Mouse (Mus musculus): ENCODE data around the gene Emc10. TPM values are rescaled to one million over a fixed set of nuclear protein-coding genes. Genes with fewer than 3 reads are reported as not detected.

The Emc10 gene
- polyA plus RNA-seq, 1 experiment = 298 TPM

DNA sequence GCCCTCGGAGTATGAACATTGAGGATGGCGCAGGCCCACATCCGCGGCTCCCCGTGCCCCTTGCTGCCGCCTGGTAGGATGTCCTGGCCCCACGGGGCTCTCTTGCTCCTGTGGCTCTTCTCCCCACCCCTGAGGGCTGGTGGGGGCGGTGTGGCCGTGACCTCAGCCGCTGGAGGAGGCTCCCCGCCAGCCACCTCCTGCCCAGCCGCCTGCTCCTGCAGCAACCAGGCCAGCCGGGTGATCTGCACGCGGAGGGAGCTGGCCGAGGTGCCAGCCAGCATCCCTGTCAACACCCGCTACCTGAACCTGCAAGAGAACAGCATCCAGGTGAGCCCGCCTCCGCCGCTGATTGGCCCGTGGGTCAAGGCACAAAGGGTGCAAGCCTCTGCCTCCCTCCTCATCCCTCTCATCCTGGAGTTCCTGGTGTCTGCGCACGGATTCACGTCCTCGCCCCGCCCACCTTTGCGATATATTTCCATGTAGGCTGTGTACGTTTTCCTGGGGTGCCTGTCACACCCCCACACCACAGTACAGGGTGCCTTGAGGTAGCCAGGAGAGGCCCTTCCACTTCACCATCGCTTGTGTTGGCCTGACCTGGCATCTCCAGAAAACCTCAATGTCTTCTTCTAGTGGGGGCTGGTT lies 51.3 kb downstream of the Emc10 start:
- 14% methylated on average over 29 of the region's 29 CpGs for WGBS
- no peaks in the 10 kb centered on the region for H3K27me3 ChIP-seq (replicated peaks; ENCODE audit: control insufficient read depth, insufficient read depth, low read length)
- DNase-seq = no peak
- no peaks in the 10 kb centered on the region for H3K36me3 ChIP-seq (ENCODE audit: control insufficient read depth, insufficient read depth, low read length)
- no peaks in the 10 kb centered on the region for H3K4me1 ChIP-seq (ENCODE audit: control insufficient read depth, insufficient read depth, low read length)
- no peak overlapping the region for H3K27ac ChIP-seq (ENCODE audit: insufficient read depth, low read depth, low read length)
- TF ChIP-seq CTCF (conservative IDR thresholded peaks at IDR 0.05; ENCODE audit: insufficient read depth, insufficient read length, low read depth, low read length) (no peak), POLR2A (IDR thresholded peaks at IDR 0.05; ENCODE audit: low read depth, low read length) (no peak)
- H3K4me3 ChIP-seq (ENCODE audit: insufficient read depth, low read depth, low read length) = no peak overlapping the region

DNA sequence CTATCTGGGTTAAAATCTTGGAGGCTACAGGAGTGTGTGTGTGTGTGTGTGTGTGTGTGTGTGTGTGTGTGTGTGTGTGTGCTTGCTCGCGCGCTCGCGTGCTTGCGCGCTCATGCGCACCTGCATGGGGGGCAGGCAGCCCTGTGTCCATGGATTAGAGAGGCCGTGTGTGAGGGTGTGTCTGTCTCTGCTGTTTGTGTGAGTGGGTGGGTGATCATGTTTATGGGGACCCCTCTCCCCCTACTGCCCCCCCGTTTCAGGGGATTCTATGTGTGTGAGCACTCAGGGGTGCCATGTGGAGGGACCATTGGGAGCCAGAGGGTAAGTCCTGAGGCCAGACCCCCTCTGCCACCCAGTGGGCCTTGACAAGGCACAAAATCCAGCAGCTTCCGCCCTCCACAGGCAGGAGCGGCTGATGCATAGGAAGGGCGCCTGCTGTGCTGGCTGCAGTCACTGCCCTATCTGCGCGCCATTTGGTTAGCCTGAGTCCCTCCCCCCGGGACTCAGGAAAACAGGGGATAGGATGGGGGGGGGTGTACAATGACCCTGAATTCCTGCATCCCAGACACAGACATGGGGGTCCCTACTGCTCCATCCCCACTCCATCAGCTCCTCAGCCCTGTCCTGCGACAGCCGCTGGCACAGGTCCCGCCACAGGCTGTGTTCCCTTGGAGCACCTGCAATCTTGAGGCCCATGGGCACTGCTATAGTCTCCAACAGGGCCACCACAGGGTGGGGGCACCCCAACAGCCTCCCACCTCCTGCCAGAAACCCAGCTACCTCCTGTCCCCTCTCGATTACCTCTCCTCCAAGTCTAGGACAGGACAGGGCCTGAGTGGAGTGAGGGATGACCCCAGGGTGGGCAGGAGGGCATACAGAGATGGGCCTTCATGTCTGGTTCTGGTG lies 52.8 kb downstream of the Emc10 start:
- no peak for DNase-seq
- no peak for TF ChIP-seq CTCF (conservative IDR thresholded peaks at IDR 0.05; ENCODE audit: insufficient read depth, insufficient read length, low read depth, low read length)
- no peak for TF ChIP-seq POLR2A (IDR thresholded peaks at IDR 0.05; ENCODE audit: low read depth, low read length)
- no peak overlapping the region for H3K4me3 ChIP-seq (ENCODE audit: insufficient read depth, low read depth, low read length)
- 12% methylated on average over 20 of the region's 20 CpGs for WGBS
- H3K27me3 ChIP-seq (replicated peaks; ENCODE audit: control insufficient read depth, insufficient read depth, low read length) = no peaks in the 10 kb centered on the region
- no peaks in the 10 kb centered on the region for H3K36me3 ChIP-seq (ENCODE audit: control insufficient read depth, insufficient read depth, low read length)
- H3K27ac ChIP-seq (ENCODE audit: insufficient read depth, low read depth, low read length) = no peak overlapping the region
- H3K4me1 ChIP-seq (ENCODE audit: control insufficient read depth, insufficient read depth, low read length) = no peaks in the 10 kb centered on the region

DNA sequence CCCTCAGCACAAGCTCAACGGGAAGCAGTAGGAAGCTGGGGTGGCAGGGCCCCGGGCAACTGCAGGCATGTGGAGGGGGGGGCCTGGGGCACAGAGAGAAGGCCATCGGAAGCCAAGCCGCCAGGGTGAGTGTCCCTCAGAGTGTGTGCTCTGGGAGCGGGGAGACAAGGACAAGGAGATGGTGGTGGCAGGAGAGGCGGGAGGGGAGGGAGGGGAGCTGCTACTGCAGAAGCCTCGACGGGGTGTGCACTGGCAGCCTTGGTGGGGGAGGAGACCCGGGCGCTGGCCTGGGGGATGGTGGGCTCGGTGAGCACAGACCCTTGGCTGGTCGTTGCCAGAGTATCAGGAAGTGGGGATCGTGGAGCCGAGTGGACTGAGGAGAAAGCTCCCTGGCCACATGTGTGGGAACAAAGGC lies 53.9 kb downstream of the Emc10 start:
- TF ChIP-seq CTCF (conservative IDR thresholded peaks at IDR 0.05; ENCODE audit: insufficient read depth, insufficient read length, low read depth, low read length) (no peak), POLR2A (IDR thresholded peaks at IDR 0.05; ENCODE audit: low read depth, low read length) (no peak)
- H3K36me3 ChIP-seq (ENCODE audit: control insufficient read depth, insufficient read depth, low read length) = no peaks in the 10 kb centered on the region
- 1% methylated on average over 14 of the region's 14 CpGs for WGBS
- H3K4me1 ChIP-seq (ENCODE audit: control insufficient read depth, insufficient read depth, low read length) = no peaks in the 10 kb centered on the region
- H3K4me3 ChIP-seq (ENCODE audit: insufficient read depth, low read depth, low read length) = no peak overlapping the region
- no peak overlapping the region for H3K27ac ChIP-seq (ENCODE audit: insufficient read depth, low read depth, low read length)
- no peaks in the 10 kb centered on the region for H3K27me3 ChIP-seq (replicated peaks; ENCODE audit: control insufficient read depth, insufficient read depth, low read length)
- DNase-seq = no peak

DNA sequence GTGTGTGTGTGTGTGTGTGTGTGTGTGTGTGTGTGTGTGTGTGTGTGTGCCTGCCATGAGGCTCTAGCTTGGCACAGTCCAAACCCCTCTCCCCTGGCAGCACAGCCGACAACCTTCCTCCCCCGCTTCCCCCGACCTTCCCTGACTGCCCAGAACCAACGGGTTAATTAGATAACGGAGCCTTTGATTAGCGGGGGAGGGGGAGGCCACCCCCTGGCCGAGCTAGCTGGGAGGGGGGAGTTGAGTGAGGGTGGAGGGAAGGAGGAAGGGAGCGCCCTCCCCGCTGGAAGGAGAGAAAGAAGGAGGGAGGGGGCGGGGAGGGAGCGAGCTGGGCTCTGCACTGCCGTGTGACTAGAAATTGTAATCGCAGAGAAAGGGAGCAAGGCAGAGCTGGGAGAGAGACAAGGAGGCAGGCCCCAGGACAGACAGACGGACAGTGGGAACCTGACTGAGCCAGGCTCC lies 54.6 kb downstream of the Emc10 start:
- TF ChIP-seq CTCF (conservative IDR thresholded peaks at IDR 0.05; ENCODE audit: insufficient read depth, insufficient read length, low read depth, low read length) = no peak
- no peak for TF ChIP-seq POLR2A (IDR thresholded peaks at IDR 0.05; ENCODE audit: low read depth, low read length)
- Histone ChIP-seq H3K4me1 (ENCODE audit: control insufficient read depth, insufficient read depth, low read length) (no peaks in the 10 kb centered on the region), H3K36me3 (ENCODE audit: control insufficient read depth, insufficient read depth, low read length) (no peaks in the 10 kb centered on the region), H3K4me3 (ENCODE audit: insufficient read depth, low read depth, low read length) (no peak overlapping the region), H3K27ac (ENCODE audit: insufficient read depth, low read depth, low read length) (no peak overlapping the region), H3K27me3 (replicated peaks; ENCODE audit: control insufficient read depth, insufficient read depth, low read length) (no peaks in the 10 kb centered on the region)
- no peak for DNase-seq
- WGBS = 1% methylated on average over 14 of the region's 14 CpGs

DNA sequence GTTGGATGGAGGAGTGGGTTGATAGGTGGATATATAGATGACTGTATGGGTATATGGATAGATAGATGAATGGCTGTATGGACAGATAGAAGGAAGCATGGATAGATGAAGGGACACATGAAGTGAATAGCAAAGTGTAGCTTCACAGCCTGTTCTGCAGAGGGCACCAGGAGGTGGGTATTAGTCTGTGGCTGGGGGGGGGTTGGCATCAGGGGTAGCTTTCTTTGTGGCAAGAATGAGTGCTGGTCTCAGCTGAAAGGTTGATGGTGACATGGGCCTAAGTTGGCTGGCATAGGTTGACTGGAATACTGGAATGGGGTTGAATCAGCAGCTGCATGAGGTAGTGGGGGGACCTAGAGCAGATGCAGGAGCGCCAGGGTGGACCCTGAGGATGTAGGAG lies 55.1 kb downstream of the Emc10 start:
- H3K27me3 ChIP-seq (replicated peaks; ENCODE audit: control insufficient read depth, insufficient read depth, low read length) = no peaks in the 10 kb centered on the region
- no peak for TF ChIP-seq POLR2A (IDR thresholded peaks at IDR 0.05; ENCODE audit: low read depth, low read length)
- TF ChIP-seq CTCF (conservative IDR thresholded peaks at IDR 0.05; ENCODE audit: insufficient read depth, insufficient read length, low read depth, low read length) = no peak
- no peak overlapping the region for H3K4me3 ChIP-seq (ENCODE audit: insufficient read depth, low read depth, low read length)
- no peaks in the 10 kb centered on the region for H3K4me1 ChIP-seq (ENCODE audit: control insufficient read depth, insufficient read depth, low read length)
- H3K36me3 ChIP-seq (ENCODE audit: control insufficient read depth, insufficient read depth, low read length) = no peaks in the 10 kb centered on the region
- no peak for DNase-seq
- no peak overlapping the region for H3K27ac ChIP-seq (ENCODE audit: insufficient read depth, low read depth, low read length)
- WGBS = 9% methylated on average over 1 of the region's 1 CpGs

DNA sequence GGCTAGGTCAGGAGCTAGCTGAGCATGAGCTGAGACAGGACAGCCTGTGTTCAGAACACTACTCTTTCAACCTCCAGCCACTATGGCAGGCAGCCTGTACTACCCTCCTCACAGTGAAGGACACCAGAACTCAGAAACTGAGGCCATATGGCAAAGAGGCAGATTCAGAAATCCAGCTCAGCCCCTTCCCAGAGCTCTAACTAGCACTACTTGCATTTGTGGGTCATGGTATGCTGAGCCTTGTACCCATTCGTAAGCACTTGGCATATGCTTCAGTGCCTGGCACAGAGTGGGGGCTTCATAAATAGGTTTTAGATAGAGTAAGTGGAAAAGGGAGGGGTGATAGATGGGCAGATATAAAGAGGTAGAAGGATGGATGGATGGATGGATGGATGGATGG lies 55.9 kb downstream of the Emc10 start:
- WGBS = 81% methylated on average over 1 of the region's 1 CpGs
- no peak for TF ChIP-seq CTCF (conservative IDR thresholded peaks at IDR 0.05; ENCODE audit: insufficient read depth, insufficient read length, low read depth, low read length)
- no peak for TF ChIP-seq POLR2A (IDR thresholded peaks at IDR 0.05; ENCODE audit: low read depth, low read length)
- Histone ChIP-seq H3K4me3 (ENCODE audit: insufficient read depth, low read depth, low read length) (no peak overlapping the region), H3K27ac (ENCODE audit: insufficient read depth, low read depth, low read length) (no peak overlapping the region), H3K36me3 (ENCODE audit: control insufficient read depth, insufficient read depth, low read length) (no peaks in the 10 kb centered on the region), H3K4me1 (ENCODE audit: control insufficient read depth, insufficient read depth, low read length) (no peaks in the 10 kb centered on the region), H3K27me3 (replicated peaks; ENCODE audit: control insufficient read depth, insufficient read depth, low read length) (no peaks in the 10 kb centered on the region)
- DNase-seq = no peak

Other genes with a start within 250 kb of the Emc10 start
- 27.2 and 32.1 TPM in 2 replicates for gene 1700028J19Rik, start 249.8 kb downstream of the Emc10 start, polyA plus RNA-seq (2012; rRNA removed)
- gene 2410002F23Rik, start 249.8 kb downstream of the Emc10 start, polyA plus RNA-seq (2012; rRNA removed) = 39.4 and 47.9 TPM in 2 replicates
- not detected in 2 replicates for gene Acp4, start 239.2 kb downstream of the Emc10 start, polyA plus RNA-seq (2012; rRNA removed)
- gene Gm15517, start 235.1 kb downstream of the Emc10 start, polyA plus RNA-seq (2012; rRNA removed) = not detected in 2 replicates
- gene Clec11a, start 189.6 kb downstream of the Emc10 start, polyA plus RNA-seq (2012; rRNA removed) = 6.4 and 8.1 TPM in 2 replicates
- 0.43 and 0.66 TPM in 2 replicates for gene Shank1, start 186.3 kb downstream of the Emc10 start, polyA plus RNA-seq (2012; rRNA removed)
- 12.0 and 12.9 TPM in 2 replicates for gene Syt3, start 112.4 kb downstream of the Emc10 start, polyA plus RNA-seq (2012; rRNA removed)
- gene 1700008O03Rik, start 110.7 kb downstream of the Emc10 start, polyA plus RNA-seq (2012; rRNA removed) = 0.69 and 0.75 TPM in 2 replicates
- 0.30 and 0.52 TPM in 2 replicates for gene Lrrc4b, start 67.5 kb downstream of the Emc10 start, polyA plus RNA-seq (2012; rRNA removed)
- 224 and 293 TPM in 2 replicates for gene Aspdh, start 31.1 kb downstream of the Emc10 start, polyA plus RNA-seq (2012; rRNA removed)
- 92.8 and 129 TPM in 2 replicates for gene Josd2, start 28.5 kb downstream of the Emc10 start, polyA plus RNA-seq (2012; rRNA removed)
- 12.2 and 18.6 TPM in 2 replicates for gene Fam71e1, start 52 bp upstream of the Emc10 start, polyA plus RNA-seq (2012; rRNA removed)
- gene Mybpc2, start 28.1 kb upstream of the Emc10 start, polyA plus RNA-seq (2012; rRNA removed) = 0.12 and 6.4 TPM in 2 replicates
- 0.88 and 8.3 TPM in 2 replicates for gene Spib, start 35.5 kb upstream of the Emc10 start, polyA plus RNA-seq (2012; rRNA removed)
- gene Pold1, start 52.3 kb upstream of the Emc10 start, polyA plus RNA-seq (2012; rRNA removed) = 12.7 and 14.2 TPM in 2 replicates
- gene Nr1h2, start 57.4 kb upstream of the Emc10 start, polyA plus RNA-seq (2012; rRNA removed) = 136 and 159 TPM in 2 replicates
- 4,402 and 6,941 TPM in 2 replicates for gene Napsa, start 75.9 kb upstream of the Emc10 start, polyA plus RNA-seq (2012; rRNA removed)
- 19.1 and 20.6 TPM in 2 replicates for gene Kcnc3, start 94.1 kb upstream of the Emc10 start, polyA plus RNA-seq (2012; rRNA removed)
- 8.5 and 12.4 TPM in 2 replicates for gene Myh14, start 174.3 kb upstream of the Emc10 start, polyA plus RNA-seq (2012; rRNA removed)
- not detected in 2 replicates for gene Izumo2, start 212.2 kb upstream of the Emc10 start, polyA plus RNA-seq (2012; rRNA removed)